Mouse (Mus musculus) midbrain, embryonic 11.5 days (tissue): ENCODE results near the gene Sbno2. TPM values are rescaled to one million over a fixed set of nuclear protein-coding genes. Genes with fewer than 3 reads are reported as not detected.

Source experiments
- ATAC-seq: fragments of 200-750 bp; cut with Nextera tagmentation; 2 replicates; pipeline ENCODE4 v1.8.0; 2017; ENCODE audit warnings: moderate TSS enrichment, moderate library complexity; ENCODE audit not compliant: low FRiP score
- DNase-seq: peaks from one replicate; pipeline ENCODE4 v3.0.0; 2015; ENCODE audit warnings: low spot score; ENCODE audit errors: missing footprints
- H3K27ac ChIP-seq: fragments of 300-500 bp; sonication (generic); 2 replicates; pipeline ENCODE4 v1.5.1; 2014; ENCODE audit warnings: low read depth, low read length
- H3K27me3 ChIP-seq: fragments of 300-500 bp; sonication (generic); 2 replicates; pipeline ENCODE4 v1.6.1; 2014; ENCODE audit warnings: mild to moderate bottlenecking, low read length, moderate library complexity, mixed read lengths; ENCODE audit not compliant: control insufficient read depth, insufficient read depth
- H3K36me3 ChIP-seq: fragments of 300-500 bp; sonication (generic); 2 replicates; pipeline ENCODE4 v1.6.1; 2014; ENCODE audit warnings: mild to moderate bottlenecking, low read length, moderate library complexity, mixed read lengths; ENCODE audit not compliant: control insufficient read depth, insufficient read depth
- H3K4me1 ChIP-seq: fragments of 300-500 bp; sonication (generic); 2 replicates; pipeline ENCODE4 v1.6.1; 2014; ENCODE audit warnings: low read length; ENCODE audit not compliant: control insufficient read depth, insufficient read depth
- H3K4me2 ChIP-seq: fragments of 300-500 bp; sonication (generic); 2 replicates; pipeline ENCODE4 v1.6.1; 2014; ENCODE audit warnings: mild to moderate bottlenecking, moderate library complexity
- H3K4me3 ChIP-seq: fragments of 300-500 bp; sonication (generic); 2 replicates; pipeline ENCODE4 v1.5.1; 2014; ENCODE audit warnings: low read depth, low read length
- H3K9ac ChIP-seq: fragments of 300-500 bp; sonication (generic); 2 replicates; pipeline ENCODE4 v1.6.1; 2014; ENCODE audit warnings: low read length
- H3K9me3 ChIP-seq: fragments of 300-500 bp; sonication (generic); 2 replicates; pipeline ENCODE4 v1.6.1; 2016; ENCODE audit warnings: low read length; ENCODE audit not compliant: control insufficient read depth
- WGBS: fragments of 180-500 bp; shearing (Covaris S2); extraction: QIAGEN DNeasy Blood & Tissue Kit; methylation state at CpG from one replicate; pipeline ENCODE4 v1.1.7; 2014; 5-methylcytosine and 5-hydroxymethylcytosine counted together
- polyA plus RNA-seq: library from polyadenylated mRNA; unstranded; fragments of >200 nt; fragmentation: Nextera tagmentation; extraction: Ambion mirVana; gene quantifications from 2 replicates; pipeline ENCODE4 v1.2.1, GENCODE M21; 2014

Gene Sbno2
- polyA plus RNA-seq, 1 experiment from 2014 or later: 7.0 TPM

DNA sequence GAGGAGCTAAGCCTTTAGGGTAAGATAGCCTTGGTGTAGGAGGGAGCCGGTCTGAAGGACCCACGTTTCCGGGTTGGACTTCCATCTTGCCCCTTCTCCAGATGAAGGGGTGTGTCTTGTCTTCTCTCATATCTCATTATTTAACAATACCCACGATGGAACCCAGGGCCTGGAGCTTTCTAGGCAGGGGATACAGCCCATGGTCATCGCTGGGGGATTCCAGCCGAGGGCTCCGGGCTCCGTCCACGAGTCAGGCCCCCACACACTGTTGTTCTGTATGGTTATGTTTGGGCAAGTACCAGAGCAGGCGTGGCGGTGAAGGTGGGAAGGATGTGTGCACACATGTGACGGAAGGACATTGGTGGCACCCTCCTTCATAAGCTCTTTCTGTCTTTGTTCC is 38.8 kb upstream of the Sbno2 start:
- Histone ChIP-seq H3K27ac (no peak overlapping the region), H3K4me3 (no peak overlapping the region), H3K9ac (no peak overlapping the region), H3K4me2 (no peak overlapping the region), H3K27me3 (peaks cover 2% of the 10 kb centered on the region), H3K36me3 (0 out of 2 replicates have a peak, but pooled peaks cover 2% of the 10 kb centered on the region), H3K9me3 (no peaks in the 10 kb centered on the region), H3K4me1 (peaks cover 21% of the 10 kb centered on the region)
- WGBS: 94% methylated on average over 12 of the region's 12 CpGs
- DNase-seq (no peak), ATAC-seq (no peak)

DNA sequence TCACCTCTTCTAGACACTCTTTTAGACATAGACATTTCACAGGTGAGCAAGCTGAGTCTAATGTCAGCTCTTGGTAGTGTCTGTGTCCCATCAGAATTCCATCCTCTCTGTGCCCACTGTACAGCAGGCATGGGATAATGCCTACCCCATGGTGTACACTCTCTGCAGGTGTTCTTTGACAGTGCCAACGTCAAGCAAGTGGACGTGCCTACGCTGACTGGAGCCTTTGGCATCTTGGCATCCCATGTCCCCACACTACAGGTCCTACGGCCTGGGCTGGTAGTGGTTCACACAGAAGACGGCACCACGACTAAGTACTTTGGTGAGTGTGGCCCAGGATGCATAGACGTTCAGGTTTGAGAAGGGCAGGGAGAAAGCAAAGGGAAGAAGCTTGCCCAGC is 38.3 kb upstream of the Sbno2 start:
- Histone ChIP-seq H3K27ac (no peak overlapping the region), H3K27me3 (peaks cover 2% of the 10 kb centered on the region), H3K4me3 (no peak overlapping the region), H3K9ac (no peak overlapping the region), H3K36me3 (0 out of 2 replicates have a peak, but pooled peaks cover 2% of the 10 kb centered on the region), H3K9me3 (no peaks in the 10 kb centered on the region), H3K4me1 (peaks cover 22% of the 10 kb centered on the region), H3K4me2 (no peak overlapping the region)
- DNase-seq: no peak
- no peak for ATAC-seq
- 94% methylated on average over 7 of the region's 7 CpGs for WGBS

DNA sequence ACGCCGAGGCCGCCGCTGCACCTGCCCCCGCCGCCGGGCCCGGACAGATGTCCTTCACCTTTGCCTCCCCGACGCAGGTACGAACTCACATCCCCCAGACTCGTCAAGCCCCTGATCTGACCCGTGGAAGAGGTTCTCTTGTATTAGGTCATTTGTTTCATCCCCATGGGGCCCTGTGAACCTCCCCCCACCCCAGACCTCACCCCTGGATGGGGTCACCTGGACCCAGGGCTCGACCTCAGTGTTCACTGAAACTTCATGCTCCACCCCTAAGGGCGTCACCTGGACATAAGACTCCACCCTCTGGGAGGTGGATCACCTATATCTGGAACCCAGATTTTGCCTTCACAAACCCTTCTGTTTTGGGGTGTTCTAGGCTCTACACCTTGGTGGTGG is 37.2 kb upstream of the Sbno2 start:
- Histone ChIP-seq H3K4me3 (peak overlapping the region; percentile 64), H3K4me1 (peaks cover 28% of the 10 kb centered on the region), H3K36me3 (0 out of 2 replicates have a peak, but pooled peaks cover 2% of the 10 kb centered on the region), H3K27ac (peak overlapping the region; percentile 28; the same call in 1 of the 2 replicates), H3K27me3 (peaks cover 2% of the 10 kb centered on the region), H3K4me2 (peak overlapping the region; percentile 81), H3K9me3 (no peaks in the 10 kb centered on the region), H3K9ac (peak overlapping the region; percentile 77)
- DNase-seq (no peak), ATAC-seq (peak; percentile 20; the same call in 1 of the 2 replicates)
- under 1% methylated on average over 13 of the region's 15 CpGs for WGBS

DNA sequence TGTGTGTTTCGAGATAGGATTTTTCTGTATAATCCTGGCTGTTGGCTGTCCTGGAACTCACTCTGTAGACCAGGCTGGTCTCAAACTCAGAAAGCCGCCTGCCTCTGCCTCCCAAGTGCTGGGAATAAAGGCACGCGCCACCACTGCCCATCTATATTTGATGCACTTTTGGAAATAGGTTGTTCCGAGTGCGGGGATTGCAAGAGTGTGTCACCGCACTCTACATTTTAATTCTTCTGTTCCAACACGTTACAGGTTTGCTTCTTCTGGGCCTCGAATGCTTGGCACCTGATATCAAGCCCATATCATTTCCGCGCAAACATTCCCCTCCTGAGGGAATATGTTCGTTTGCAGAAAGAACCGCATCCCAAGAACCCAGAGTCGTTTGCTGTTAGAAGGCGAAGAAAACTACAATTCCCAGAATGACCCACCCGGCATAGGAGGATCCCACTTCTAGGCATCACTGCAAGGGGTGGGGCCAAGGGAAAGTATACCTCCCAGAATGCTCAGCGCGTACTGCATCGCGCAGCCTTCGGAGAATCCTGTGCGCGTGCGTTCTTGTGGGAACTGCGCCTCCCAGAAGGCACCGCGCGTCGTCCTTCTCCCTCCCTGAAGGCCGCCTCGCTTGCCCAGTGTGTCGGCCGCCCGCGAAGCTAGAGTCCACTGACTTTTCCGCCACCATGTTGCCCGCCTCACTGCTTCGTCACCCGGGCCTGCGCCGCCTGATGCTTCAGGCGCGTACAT is 36.6 kb upstream of the Sbno2 start:
- DNase-seq: peak; percentile 99
- 2% methylated on average over 43 of the region's 43 CpGs for WGBS
- ATAC-seq: peak; percentile 82
- peaks cover 6% of the 10 kb centered on the region for H3K27me3 ChIP-seq
- peak overlapping the region; percentile 77 for H3K9ac ChIP-seq
- 0 out of 2 replicates have a peak, but pooled peaks cover 2% of the 10 kb centered on the region for H3K36me3 ChIP-seq
- peaks cover 32% of the 10 kb centered on the region for H3K4me1 ChIP-seq
- peak overlapping the region; percentile 81 for H3K4me2 ChIP-seq
- no peaks in the 10 kb centered on the region for H3K9me3 ChIP-seq
- peak overlapping the region; percentile 64 for H3K4me3 ChIP-seq
- peak overlapping the region; percentile 28; the same call in 1 of the 2 replicates for H3K27ac ChIP-seq

DNA sequence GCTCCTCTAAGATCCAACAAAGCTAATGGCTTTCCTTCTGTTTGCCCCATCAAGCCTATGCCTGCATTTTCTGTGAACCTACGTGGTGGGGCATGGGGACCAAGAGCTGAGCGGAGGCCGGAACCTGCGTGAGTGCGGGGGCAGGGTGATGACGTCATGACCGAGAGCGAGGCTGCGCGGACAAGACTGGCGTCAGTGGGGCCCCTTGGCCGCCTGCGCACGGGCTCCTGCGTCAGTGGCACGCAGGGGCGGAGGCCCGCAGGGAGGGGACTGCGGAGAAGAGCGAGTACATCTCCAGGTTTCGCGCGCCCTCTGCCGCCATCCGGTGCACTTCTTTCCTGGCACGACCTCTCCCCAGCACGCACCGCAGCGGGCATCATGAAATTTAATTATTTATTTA is 35.9 kb upstream of the Sbno2 start:
- Histone ChIP-seq H3K27ac (0 out of 2 replicates have a peak overlapping the region, but pooled peaks have one; percentile 26), H3K4me3 (peak overlapping the region; percentile 20), H3K9me3 (no peaks in the 10 kb centered on the region), H3K36me3 (0 out of 2 replicates have a peak, but pooled peaks cover 2% of the 10 kb centered on the region), H3K9ac (peak overlapping the region; percentile 17), H3K4me2 (peak overlapping the region; percentile 81), H3K27me3 (peaks cover 13% of the 10 kb centered on the region), H3K4me1 (peaks cover 34% of the 10 kb centered on the region)
- WGBS: under 1% methylated on average over 29 of the region's 29 CpGs
- peak; percentile 98 for DNase-seq
- peak; percentile 66 for ATAC-seq

DNA sequence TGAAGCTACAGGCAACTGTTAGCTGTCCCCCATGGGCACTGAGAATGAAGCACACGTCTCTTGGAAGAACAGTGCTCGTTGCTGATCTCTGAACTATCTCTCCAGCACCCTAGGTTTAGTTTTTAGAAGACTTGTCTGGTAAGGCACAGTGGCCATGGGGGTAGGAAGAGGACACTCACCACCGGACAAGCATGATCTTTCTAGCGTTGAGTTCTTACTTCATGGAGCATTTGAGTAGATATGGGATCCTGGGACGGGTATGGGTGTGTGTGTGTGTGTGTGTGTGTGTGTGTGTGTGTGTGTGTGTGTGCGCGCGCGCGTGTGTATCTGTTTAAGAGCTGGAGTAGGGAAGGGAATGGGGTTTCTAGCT is 35.3 kb upstream of the Sbno2 start, which contains the start of gene Cbarp:
Cbarp (minus strand) TSS at position 170 of the 370 bp plus-strand sequence.
- H3K36me3 ChIP-seq: 0 out of 2 replicates have a peak, but pooled peaks cover 2% of the 10 kb centered on the region
- peak within 1 kb of the TSS; percentile 17 for H3K9ac ChIP-seq
- DNase-seq (no peak), ATAC-seq (no peak)
- 72% methylated on average over 10 of the region's 10 CpGs for WGBS
- 0 out of 2 replicates have a peak within 1 kb of the TSS, but pooled peaks have one; percentile 26 for H3K27ac ChIP-seq
- peaks cover 34% of the 10 kb centered on the region for H3K4me1 ChIP-seq
- H3K4me3 ChIP-seq: peak within 1 kb of the TSS; percentile 74
- H3K27me3 ChIP-seq: peaks cover 19% of the 10 kb centered on the region
- H3K4me2 ChIP-seq: peak within 1 kb of the TSS; percentile 81
- no peaks in the 10 kb centered on the region for H3K9me3 ChIP-seq

DNA sequence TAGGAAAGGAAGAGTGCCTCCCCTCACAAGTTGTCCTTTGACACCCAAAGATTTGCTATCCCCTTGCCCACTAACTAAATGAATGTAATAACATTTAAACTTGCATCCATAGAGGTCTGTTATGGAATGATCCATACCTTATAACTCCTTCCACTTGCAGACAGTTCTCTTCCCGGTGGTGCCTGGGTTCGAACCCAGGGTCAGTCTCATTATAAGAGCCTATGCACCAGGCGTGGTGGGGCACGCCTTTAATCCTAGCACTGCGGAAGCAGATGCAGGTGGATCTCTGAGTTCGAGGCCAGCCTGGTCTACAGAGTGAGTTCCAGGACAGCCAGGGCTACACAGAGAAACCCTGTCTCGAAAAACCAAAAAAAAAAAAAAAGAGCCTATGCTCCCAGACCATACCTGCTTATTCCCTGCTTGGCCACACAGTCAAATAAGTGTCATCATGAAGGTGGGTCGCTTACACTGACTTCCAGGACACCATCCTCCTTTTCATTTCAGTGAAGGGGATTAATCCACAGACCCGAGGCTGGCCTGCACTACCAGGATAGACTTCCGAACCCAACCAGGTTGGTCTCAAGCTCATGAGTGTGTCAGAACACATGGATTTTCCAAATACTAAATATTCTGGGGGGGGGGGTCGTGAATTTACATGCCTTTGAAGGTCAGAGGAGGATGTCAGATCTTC is 34.7 kb upstream of the Sbno2 start:
- Histone ChIP-seq H3K4me2 (no peak overlapping the region), H3K4me1 (peaks cover 34% of the 10 kb centered on the region), H3K9me3 (no peaks in the 10 kb centered on the region), H3K4me3 (no peak overlapping the region), H3K9ac (no peak overlapping the region), H3K36me3 (0 out of 2 replicates have a peak, but pooled peaks cover 2% of the 10 kb centered on the region), H3K27ac (no peak overlapping the region), H3K27me3 (peaks cover 21% of the 10 kb centered on the region)
- no peak for DNase-seq
- no peak for ATAC-seq
- 73% methylated on average over 11 of the region's 11 CpGs for WGBS

DNA sequence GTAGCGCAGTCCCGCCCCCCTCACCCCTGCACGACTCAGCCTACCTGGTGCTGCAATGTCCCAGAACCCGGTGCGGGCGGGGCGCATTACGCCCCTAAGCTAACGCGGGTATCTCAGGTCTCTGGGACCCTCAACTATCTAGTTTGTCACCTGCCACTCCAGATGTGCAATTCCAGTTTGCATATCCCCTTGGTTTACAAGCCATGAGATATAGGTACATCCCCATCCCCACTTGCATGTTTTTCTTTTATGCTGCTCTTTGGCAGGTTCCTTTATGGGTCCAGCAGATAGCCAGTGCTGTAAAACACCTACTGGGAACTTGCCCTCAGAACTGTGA is 34.0 kb upstream of the Sbno2 start:
- 0 out of 2 replicates have a peak, but pooled peaks cover 2% of the 10 kb centered on the region for H3K36me3 ChIP-seq
- ATAC-seq: no peak
- peak overlapping the region; percentile 76 for H3K27ac ChIP-seq
- 2% methylated on average over 10 of the region's 10 CpGs for WGBS
- H3K27me3 ChIP-seq: peaks cover 21% of the 10 kb centered on the region
- no peak for DNase-seq
- H3K9ac ChIP-seq: peak overlapping the region; percentile 87
- H3K4me2 ChIP-seq: peak overlapping the region; percentile 94
- no peaks in the 10 kb centered on the region for H3K9me3 ChIP-seq
- peaks cover 34% of the 10 kb centered on the region for H3K4me1 ChIP-seq
- peak overlapping the region; percentile 74 for H3K4me3 ChIP-seq
